Mouse (Mus musculus): ENCODE data around the gene Dcst2. TPM values are rescaled to one million over a fixed set of nuclear protein-coding genes. Genes with fewer than 3 reads are reported as not detected.

Gene Dcst2
- 0.17 TPM for polyA plus RNA-seq (2014; fragmentation: Illumina TruSeq; extraction: RNeasy Lipid Tissue Mini Kit (QIAGEN cat#74804); ENCODE audit: insufficient read depth, low read depth, low replicate concordance)

GRCm38 (mm10) chr3:89361675-89362074, at the start of gene Dcst2:
Dcst2 (plus strand) TSS chr3:89361975.

GRCm38 (mm10) chr3:89322514-89323165, 39.1 kb upstream of the Dcst2 start, which contains the start of gene Efna3:
Efna3 (minus strand) TSS chr3:89322965.

DNA sequence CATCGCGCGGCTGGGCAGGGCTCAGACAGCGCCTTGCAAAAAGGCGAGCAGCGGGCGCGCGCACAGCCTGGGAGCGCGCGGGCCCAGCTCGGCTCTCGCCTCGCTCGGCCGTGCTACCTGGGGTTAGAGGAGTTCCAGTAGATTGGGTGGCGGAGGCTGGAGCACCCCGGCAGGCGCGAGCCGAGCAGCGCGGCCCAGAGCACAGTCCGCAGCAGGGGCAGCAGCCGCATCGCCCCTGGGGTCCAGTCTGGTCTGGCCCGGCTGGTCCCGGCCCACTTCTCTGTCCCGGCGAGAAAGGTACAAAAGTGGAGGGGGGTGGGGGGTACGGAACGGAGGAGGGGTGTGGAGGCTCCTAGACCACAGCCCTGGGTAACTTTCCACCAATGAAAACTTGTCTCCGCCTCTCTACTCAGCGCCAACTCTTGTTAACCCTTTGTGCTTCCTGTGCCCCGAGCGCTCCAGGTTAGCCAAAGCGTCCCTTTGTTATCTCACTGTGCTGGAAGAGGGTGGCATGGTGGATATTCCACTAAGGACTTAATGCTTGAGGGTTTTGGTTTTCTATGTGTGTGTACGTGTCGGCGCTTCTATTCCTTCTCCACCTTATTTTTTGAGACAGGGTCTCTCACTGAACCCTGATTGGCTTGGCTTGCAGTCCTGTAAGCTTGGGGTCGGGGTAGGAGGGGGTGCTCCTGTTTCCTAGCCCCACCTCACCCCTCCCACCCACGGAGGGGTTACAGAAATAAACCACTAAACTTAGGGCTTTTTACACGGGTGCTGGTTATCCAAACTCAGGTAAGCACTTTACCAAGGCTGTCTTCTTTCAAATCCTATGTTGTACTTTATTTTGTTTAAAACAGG, 23.8 kb upstream of the Dcst2 start, which contains the start of gene Efna4:
Gene Efna4 (minus strand): TSS at position 308 of the 858 bp plus-strand sequence.

DNA sequence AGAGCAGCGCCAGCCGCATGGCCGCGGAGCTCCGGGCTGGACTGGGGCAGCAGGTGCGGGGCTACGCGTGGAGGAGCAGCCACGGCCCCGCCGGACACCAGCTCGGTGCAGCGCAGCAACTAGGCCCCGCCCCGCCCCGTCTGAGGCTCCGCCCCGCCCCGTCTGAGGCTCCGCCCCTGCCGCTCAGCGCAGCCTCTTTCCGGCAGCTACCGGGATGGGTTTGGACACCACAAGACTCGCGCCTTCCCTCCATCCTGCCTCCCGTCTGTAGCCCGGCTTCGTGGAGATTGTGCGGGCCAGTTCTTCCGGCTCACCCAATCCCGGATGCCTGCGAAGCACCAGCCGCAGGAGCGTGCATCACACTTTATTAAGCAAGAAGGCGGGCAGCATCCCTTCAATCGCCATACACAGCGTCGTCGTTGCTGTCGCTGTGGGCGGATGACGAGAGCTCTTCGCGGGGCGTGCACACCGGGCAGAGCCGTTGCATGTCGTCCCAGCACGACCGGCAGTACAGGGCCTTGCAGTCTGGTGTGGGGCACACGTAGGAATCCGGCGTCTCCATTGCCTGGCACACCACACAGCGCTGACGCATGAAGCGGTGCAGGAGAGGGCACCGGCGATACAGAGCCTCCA, 11.8 kb upstream of the Dcst2 start, which contains the start of gene Adam15:
Gene Adam15 (minus strand): TSS at position 128 of the 633 bp plus-strand sequence.

DNA sequence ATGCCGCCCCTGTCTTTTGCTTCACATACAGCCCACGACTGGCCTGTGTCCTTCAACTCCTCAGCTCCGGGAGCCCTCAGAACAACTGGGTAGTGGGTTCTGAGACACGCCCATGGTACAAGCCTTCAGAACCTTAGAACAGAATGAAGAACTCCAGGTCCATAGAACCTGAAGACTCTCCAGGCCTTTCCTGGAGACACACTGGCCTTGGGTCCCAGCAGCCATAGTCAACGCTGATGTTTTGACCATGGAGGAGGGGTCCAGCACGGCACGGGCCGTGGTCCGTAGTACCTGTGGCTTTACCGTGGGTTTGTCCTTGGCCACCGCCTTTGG, 3.3 kb downstream of the Dcst2 start, which contains the start of gene Dcst1:
Gene Dcst1 (minus strand): TSS at position 101 of the 333 bp plus-strand sequence.

DNA sequence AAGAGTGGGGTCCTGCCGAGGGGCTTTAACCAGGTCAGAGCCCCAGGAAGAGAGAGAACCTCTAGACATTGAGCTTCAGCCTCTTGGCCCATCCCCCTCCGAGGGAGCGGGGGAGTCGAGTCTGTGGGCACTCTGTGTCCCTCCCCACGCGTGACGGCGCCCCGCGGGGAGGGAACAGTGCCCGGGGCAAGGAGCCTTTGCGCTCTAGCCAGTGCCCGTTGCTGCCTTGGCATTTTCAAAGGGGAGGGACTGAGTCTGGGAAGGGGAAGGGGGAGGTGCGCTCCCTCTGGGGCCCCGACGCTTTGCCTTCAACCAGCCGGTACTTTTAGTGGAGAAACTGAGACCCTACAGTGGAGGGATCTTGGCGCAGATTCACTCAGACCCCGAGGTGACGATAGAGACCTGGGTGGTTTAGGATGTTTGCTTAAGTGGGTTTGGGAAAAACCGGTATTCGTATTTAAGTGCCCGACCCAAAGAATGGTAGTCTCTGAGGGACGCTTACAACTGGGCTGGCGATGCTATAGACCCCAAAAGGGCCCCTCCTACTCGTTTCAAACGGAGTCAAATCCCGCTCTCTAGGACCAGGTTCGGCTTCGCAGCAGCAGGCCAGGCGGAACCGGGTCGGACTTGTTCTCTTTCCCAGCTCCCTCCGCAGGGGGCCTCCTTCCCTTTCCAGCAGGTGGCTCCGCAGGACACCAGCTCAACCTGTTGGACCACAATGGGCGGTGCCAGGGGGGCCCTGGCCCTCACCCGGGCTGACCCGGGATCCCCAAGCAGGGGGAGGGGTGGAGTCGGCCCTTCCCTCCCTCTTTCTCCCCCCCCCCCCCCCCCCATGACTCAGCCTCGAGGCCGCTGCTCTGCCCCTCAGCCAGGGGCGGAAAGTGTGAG, 32.5 kb downstream of the Dcst2 start, which contains the start of gene Zbtb7b:
Gene Zbtb7b (minus strand): TSS at position 771 of the 888 bp plus-strand sequence.

DNA sequence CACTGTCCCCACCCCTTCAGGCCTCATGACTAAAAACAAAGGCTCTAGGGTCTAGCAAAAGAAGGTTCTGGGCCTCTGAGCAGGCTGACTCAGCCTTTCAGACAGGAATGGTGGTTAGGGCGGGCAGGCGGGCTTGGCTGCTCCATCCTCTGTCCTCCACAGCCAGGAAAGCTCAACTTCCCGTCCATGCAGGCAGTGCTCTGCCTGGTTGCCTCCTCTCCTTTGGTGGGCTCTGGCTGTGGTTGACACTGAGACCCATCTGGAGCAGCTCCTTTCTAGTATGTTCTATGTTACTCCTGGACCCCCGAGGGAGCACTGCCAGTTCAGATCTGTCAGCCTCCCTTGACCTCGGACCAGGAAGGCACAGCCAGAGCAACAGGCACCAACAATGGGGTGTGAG, 40.9 kb downstream of the Dcst2 start, which contains the start of gene Lenep:
Gene Lenep (minus strand): TSS at position 101 of the 400 bp plus-strand sequence.

DNA sequence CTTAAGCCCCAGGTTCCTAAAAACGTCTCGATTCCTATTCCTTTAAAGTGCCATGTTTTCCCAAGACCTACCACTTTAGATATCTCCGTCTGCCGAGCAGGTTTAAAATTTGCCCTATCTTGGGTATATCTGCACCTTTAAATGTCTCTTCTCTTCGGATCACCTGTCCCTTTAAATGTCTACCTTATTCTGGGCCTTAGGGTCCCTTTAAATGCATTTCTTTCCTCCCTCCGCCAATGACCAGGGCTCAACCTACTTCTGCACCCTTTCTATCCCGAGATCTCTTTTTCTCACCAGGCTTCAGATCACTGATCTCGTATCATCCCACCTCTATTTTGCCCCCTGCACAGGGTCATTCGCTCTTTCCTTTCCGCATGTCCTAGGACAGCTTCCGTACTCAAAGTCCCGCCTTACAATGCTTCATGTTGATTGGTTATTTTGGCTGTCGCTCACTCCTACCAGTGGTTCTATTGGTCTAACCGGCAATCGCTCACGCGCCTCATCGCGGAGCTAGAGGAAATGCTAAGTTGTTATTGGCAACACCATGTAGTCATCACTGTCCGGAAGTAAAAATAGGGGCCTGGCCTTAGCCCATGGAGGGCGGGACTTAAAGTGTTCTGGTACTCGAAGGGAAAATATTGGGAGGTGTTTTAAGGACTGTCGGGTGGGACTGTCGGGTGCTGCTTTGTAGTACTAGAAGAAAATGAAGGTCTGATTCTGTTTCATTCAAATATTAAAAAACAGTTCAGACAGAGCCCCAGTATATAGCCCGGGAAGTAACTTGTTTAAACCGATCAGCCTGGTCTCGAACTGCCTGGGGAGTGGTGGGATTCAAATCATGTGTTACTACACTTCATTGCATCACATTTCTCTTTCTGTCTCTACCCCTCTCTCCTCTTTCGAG, 50.0 kb downstream of the Dcst2 start, which contains the start of gene Flad1:
Gene Flad1 (minus strand): TSS at position 381 of the 904 bp plus-strand sequence.

GRCm38 (mm10) chr3:89418170-89418860, 56.5 kb downstream of the Dcst2 start, which contains the start of the genes Cks1b and Shc1:
Cks1b (minus strand) TSS chr3:89418383.
Shc1 (plus strand) TSS chr3:89418443.

Other genes with a start within 250 kb of the Dcst2 start
- 0.12 TPM for gene Pklr, start 225.8 kb upstream of the Dcst2 start, polyA plus RNA-seq (2014; fragmentation: Illumina TruSeq; extraction: RNeasy Lipid Tissue Mini Kit (QIAGEN cat#74804); ENCODE audit: insufficient read depth, low read depth, low replicate concordance)
- gene Hcn3, start 201.8 kb upstream of the Dcst2 start, polyA plus RNA-seq (2014; fragmentation: Illumina TruSeq; extraction: RNeasy Lipid Tissue Mini Kit (QIAGEN cat#74804); ENCODE audit: insufficient read depth, low read depth, low replicate concordance): not detected
- gene Clk2, start 197.2 kb upstream of the Dcst2 start, polyA plus RNA-seq (2014; fragmentation: Illumina TruSeq; extraction: RNeasy Lipid Tissue Mini Kit (QIAGEN cat#74804); ENCODE audit: insufficient read depth, low read depth, low replicate concordance): 24.4 TPM
- gene Scamp3, start 184.5 kb upstream of the Dcst2 start, polyA plus RNA-seq (2014; fragmentation: Illumina TruSeq; extraction: RNeasy Lipid Tissue Mini Kit (QIAGEN cat#74804); ENCODE audit: insufficient read depth, low read depth, low replicate concordance): 50.9 TPM
- gene Fam189b, start 178.8 kb upstream of the Dcst2 start, polyA plus RNA-seq (2014; fragmentation: Illumina TruSeq; extraction: RNeasy Lipid Tissue Mini Kit (QIAGEN cat#74804); ENCODE audit: insufficient read depth, low read depth, low replicate concordance): 9.9 TPM
- 35.5 TPM for gene Gba, start 159.0 kb upstream of the Dcst2 start, polyA plus RNA-seq (2014; fragmentation: Illumina TruSeq; extraction: RNeasy Lipid Tissue Mini Kit (QIAGEN cat#74804); ENCODE audit: insufficient read depth, low read depth, low replicate concordance)
- gene Thbs3, start 146.8 kb upstream of the Dcst2 start, polyA plus RNA-seq (2014; fragmentation: Illumina TruSeq; extraction: RNeasy Lipid Tissue Mini Kit (QIAGEN cat#74804); ENCODE audit: insufficient read depth, low read depth, low replicate concordance): 37.7 TPM
- 75.1 TPM for gene Mtx1, start 134.9 kb upstream of the Dcst2 start, polyA plus RNA-seq (2014; fragmentation: Illumina TruSeq; extraction: RNeasy Lipid Tissue Mini Kit (QIAGEN cat#74804); ENCODE audit: insufficient read depth, low read depth, low replicate concordance)
- 195 TPM for gene Muc1, start 132.9 kb upstream of the Dcst2 start, polyA plus RNA-seq (2014; fragmentation: Illumina TruSeq; extraction: RNeasy Lipid Tissue Mini Kit (QIAGEN cat#74804); ENCODE audit: insufficient read depth, low read depth, low replicate concordance)
- gene Krtcap2, start 116.0 kb upstream of the Dcst2 start, polyA plus RNA-seq (2014; fragmentation: Illumina TruSeq; extraction: RNeasy Lipid Tissue Mini Kit (QIAGEN cat#74804); ENCODE audit: insufficient read depth, low read depth, low replicate concordance): 122 TPM
- 2.3 TPM for gene Trim46, start 115.7 kb upstream of the Dcst2 start, polyA plus RNA-seq (2014; fragmentation: Illumina TruSeq; extraction: RNeasy Lipid Tissue Mini Kit (QIAGEN cat#74804); ENCODE audit: insufficient read depth, low read depth, low replicate concordance)
- 220 TPM for gene Dpm3, start 102.6 kb upstream of the Dcst2 start, polyA plus RNA-seq (2014; fragmentation: Illumina TruSeq; extraction: RNeasy Lipid Tissue Mini Kit (QIAGEN cat#74804); ENCODE audit: insufficient read depth, low read depth, low replicate concordance)
- gene Slc50a1, start 91.4 kb upstream of the Dcst2 start, polyA plus RNA-seq (2014; fragmentation: Illumina TruSeq; extraction: RNeasy Lipid Tissue Mini Kit (QIAGEN cat#74804); ENCODE audit: insufficient read depth, low read depth, low replicate concordance): 90.4 TPM
- 102 TPM for gene Efna1, start 80.8 kb upstream of the Dcst2 start, polyA plus RNA-seq (2014; fragmentation: Illumina TruSeq; extraction: RNeasy Lipid Tissue Mini Kit (QIAGEN cat#74804); ENCODE audit: insufficient read depth, low read depth, low replicate concordance)
- 0.75 TPM for gene Efna3, start 39.0 kb upstream of the Dcst2 start, polyA plus RNA-seq (2014; fragmentation: Illumina TruSeq; extraction: RNeasy Lipid Tissue Mini Kit (QIAGEN cat#74804); ENCODE audit: insufficient read depth, low read depth, low replicate concordance)
- 1.5 TPM for gene Efna4, start 23.9 kb upstream of the Dcst2 start, polyA plus RNA-seq (2014; fragmentation: Illumina TruSeq; extraction: RNeasy Lipid Tissue Mini Kit (QIAGEN cat#74804); ENCODE audit: insufficient read depth, low read depth, low replicate concordance)
- 109 TPM for gene Adam15, start 12.0 kb upstream of the Dcst2 start, polyA plus RNA-seq (2014; fragmentation: Illumina TruSeq; extraction: RNeasy Lipid Tissue Mini Kit (QIAGEN cat#74804); ENCODE audit: insufficient read depth, low read depth, low replicate concordance)
- not detected for gene Dcst1, start 3.3 kb downstream of the Dcst2 start, polyA plus RNA-seq (2014; fragmentation: Illumina TruSeq; extraction: RNeasy Lipid Tissue Mini Kit (QIAGEN cat#74804); ENCODE audit: insufficient read depth, low read depth, low replicate concordance)
- gene Zbtb7b, start 32.8 kb downstream of the Dcst2 start, polyA plus RNA-seq (2014; fragmentation: Illumina TruSeq; extraction: RNeasy Lipid Tissue Mini Kit (QIAGEN cat#74804); ENCODE audit: insufficient read depth, low read depth, low replicate concordance): 20.1 TPM
- not detected for gene Lenep, start 40.8 kb downstream of the Dcst2 start, polyA plus RNA-seq (2014; fragmentation: Illumina TruSeq; extraction: RNeasy Lipid Tissue Mini Kit (QIAGEN cat#74804); ENCODE audit: insufficient read depth, low read depth, low replicate concordance)
- 9.7 TPM for gene Flad1, start 49.9 kb downstream of the Dcst2 start, polyA plus RNA-seq (2014; fragmentation: Illumina TruSeq; extraction: RNeasy Lipid Tissue Mini Kit (QIAGEN cat#74804); ENCODE audit: insufficient read depth, low read depth, low replicate concordance)
- 11.5 TPM for gene Cks1b, start 56.4 kb downstream of the Dcst2 start, polyA plus RNA-seq (2014; fragmentation: Illumina TruSeq; extraction: RNeasy Lipid Tissue Mini Kit (QIAGEN cat#74804); ENCODE audit: insufficient read depth, low read depth, low replicate concordance)
- 31.8 TPM for gene Shc1, start 56.5 kb downstream of the Dcst2 start, polyA plus RNA-seq (2014; fragmentation: Illumina TruSeq; extraction: RNeasy Lipid Tissue Mini Kit (QIAGEN cat#74804); ENCODE audit: insufficient read depth, low read depth, low replicate concordance)
- 31.0 TPM for gene Pygo2, start 68.2 kb downstream of the Dcst2 start, polyA plus RNA-seq (2014; fragmentation: Illumina TruSeq; extraction: RNeasy Lipid Tissue Mini Kit (QIAGEN cat#74804); ENCODE audit: insufficient read depth, low read depth, low replicate concordance)
- gene Pbxip1, start 74.7 kb downstream of the Dcst2 start, polyA plus RNA-seq (2014; fragmentation: Illumina TruSeq; extraction: RNeasy Lipid Tissue Mini Kit (QIAGEN cat#74804); ENCODE audit: insufficient read depth, low read depth, low replicate concordance): 39.9 TPM
- gene Pmvk, start 92.6 kb downstream of the Dcst2 start, polyA plus RNA-seq (2014; fragmentation: Illumina TruSeq; extraction: RNeasy Lipid Tissue Mini Kit (QIAGEN cat#74804); ENCODE audit: insufficient read depth, low read depth, low replicate concordance): 67.9 TPM
- 1.2 TPM for gene Kcnn3, start 158.2 kb downstream of the Dcst2 start, polyA plus RNA-seq (2014; fragmentation: Illumina TruSeq; extraction: RNeasy Lipid Tissue Mini Kit (QIAGEN cat#74804); ENCODE audit: insufficient read depth, low read depth, low replicate concordance)

Data from lung, adult 10 weeks (tissue).